Mouse (Mus musculus) brain, embryonic 14.5 days (tissue): ENCODE results near the gene Rfx7. TPM values are rescaled to one million over a fixed set of nuclear protein-coding genes. Genes with fewer than 3 reads are reported as not detected.
"Not testable (repeated sequence)": the region's sequence is repeated elsewhere in the genome, so short reads cannot be mapped to it uniquely, and the experiment has no call there.

Source experiments
- DNase-seq: peaks from one replicate; pipeline ENCODE4 v3.0.0-alpha.2; 2011; ENCODE audit warnings: low read depth
- CTCF ChIP-seq: fragments of 200-500 bp; IDR thresholded peaks from 2 replicates; pipeline ENCODE4 v1.5.1; 2012; ENCODE audit warnings: inconsistent platforms, mild to moderate bottlenecking, moderate library complexity, borderline replicate concordance; ENCODE audit not compliant: insufficient read depth, insufficient read length; ENCODE audit errors: extremely low read depth
- POLR2A ChIP-seq: fragments of 200-500 bp; IDR thresholded peaks from 2 replicates; pipeline ENCODE4 v1.6.1; 2012; ENCODE audit warnings: mild to moderate bottlenecking, inconsistent platforms, borderline replicate concordance; ENCODE audit not compliant: poor library complexity, insufficient read depth, insufficient read length, severe bottlenecking; ENCODE audit errors: extremely low read depth
- polyA plus RNA-seq: library from polyadenylated mRNA; depleted of rRNA; stranded (reverse); fragments of >200 nt; gene quantifications from 2 replicates; pipeline ENCODE4 v1.2.3, GENCODE M21; 2012

Rfx7 gene
- polyA plus RNA-seq, 1 experiment, result 36.9 TPM

- TF ChIP-seq CTCF (no peak), POLR2A (no peak)
- peak; percentile 77 for DNase-seq
Measured at GRCm38 (mm10) chr9:72627598-72627997, 95.6 kb downstream of the Rfx7 start.

- peak; percentile 84 for DNase-seq
- TF ChIP-seq POLR2A (no peak), CTCF (no peak)
Measured at GRCm38 (mm10) chr9:72628591-72628990, 96.6 kb downstream of the Rfx7 start.

- no peak for DNase-seq
- TF ChIP-seq CTCF, result no peak
- TF ChIP-seq POLR2A, result no peak
Measured at GRCm38 (mm10) chr9:72632198-72632597, 100.2 kb downstream of the Rfx7 start.

GRCm38 (mm10) chr9:72635134-72635533, 103.1 kb downstream of the Rfx7 start:
- TF ChIP-seq POLR2A, result no peak
- TF ChIP-seq CTCF, result peak; percentile 60; the same call in 1 of the 2 replicates
- DNase-seq, result peak; percentile 78

- TF ChIP-seq CTCF (no peak), POLR2A (no peak)
- DNase-seq, result no peak
Measured at GRCm38 (mm10) chr9:72636547-72636946, 104.5 kb downstream of the Rfx7 start.

GRCm38 (mm10) chr9:72637243-72637642, 105.2 kb downstream of the Rfx7 start:
- no peak for DNase-seq
- TF ChIP-seq POLR2A (no peak), CTCF (no peak)

- TF ChIP-seq CTCF, result no peak
- TF ChIP-seq POLR2A, result no peak
Measured at GRCm38 (mm10) chr9:72638951-72639842, 107.2 kb downstream of the Rfx7 start.

GRCm38 (mm10) chr9:72639843-72640621, 108.0 kb downstream of the Rfx7 start:
- DNase-seq, result peak; percentile 96
- TF ChIP-seq POLR2A (peak; percentile 60; the same call in 1 of the 2 replicates), CTCF (no peak)

More at GRCm38 (mm10) chr9:72638951-72639842, 107.2 kb downstream of the Rfx7 start:
- DNase-seq, result peak; percentile 96

GRCm38 (mm10) chr9:72640642-72641041, 108.6 kb downstream of the Rfx7 start:
- TF ChIP-seq CTCF, result no peak
- TF ChIP-seq POLR2A, result no peak
- DNase-seq, result no peak

GRCm38 (mm10) chr9:72641093-72641680, 109.1 kb downstream of the Rfx7 start:
- TF ChIP-seq POLR2A (no peak), CTCF (no peak)
- DNase-seq, result no peak

GRCm38 (mm10) chr9:72642756-72643447, 110.9 kb downstream of the Rfx7 start:
- not testable (repeated sequence) for DNase-seq
